Comparison of ENCODE assay signal across 12 mouse cellular contexts in the genomic region with DNA sequence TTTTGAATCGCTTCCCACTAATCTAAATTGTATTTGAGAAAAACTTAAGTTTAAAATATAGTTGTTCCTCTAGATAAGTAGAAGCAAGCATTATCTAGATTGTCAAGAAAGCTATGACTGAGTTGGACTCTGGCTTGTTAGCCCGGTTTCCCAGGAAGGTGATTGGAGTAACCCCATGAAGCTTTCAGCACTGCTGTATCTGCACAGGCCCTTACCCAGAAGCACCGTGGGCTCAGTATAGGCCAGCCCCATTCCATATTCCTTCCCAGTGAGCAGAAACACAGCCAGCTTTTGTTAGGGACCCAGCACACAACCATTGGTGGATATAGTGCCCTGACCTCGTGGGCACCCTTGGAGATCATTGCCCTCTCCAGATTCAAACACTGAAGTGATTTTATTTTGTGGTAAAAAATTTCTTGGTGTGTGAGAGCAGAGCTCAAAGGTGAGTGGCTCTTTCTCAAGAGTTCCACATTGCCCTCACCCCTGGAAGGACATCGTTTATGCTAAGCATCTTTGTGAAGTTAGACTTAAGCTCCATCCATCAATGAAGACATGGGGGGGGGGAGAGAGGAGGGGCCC.
"Had no signal": no experiment of that assay in that cellular context is flagged by ENCODE, and none has a peak within 500 bp of the region (broad histone marks: within the 10 kb centered on the region; RNA-seq: fewer than 3 reads in every experiment).

No protein-coding gene starts in this region.

- H3K36me3 ChIP-seq: kidney, embryonic 15.5 days had no signal

- DNase-seq: layer of hippocampus, postnatal 36 days; lung, adult 2 months; lung, postnatal 14 days; lung, postnatal 4 days; midbrain, embryonic 14.5 days; thymus, adult 18-20 months; thymus, postnatal 36 days had no signal

- H3K4me2 ChIP-seq: kidney, embryonic 15.5 days; liver, embryonic 11.5 days; midbrain, embryonic 11.5 days had no signal

- H3K9me3 ChIP-seq: kidney, embryonic 15.5 days had no signal

- H3K9ac ChIP-seq: kidney, embryonic 15.5 days; liver, embryonic 14.5 days had no signal

- H3K27ac ChIP-seq: kidney, embryonic 15.5 days; left cerebral cortex, adult 2 months; liver, embryonic 14.5 days had no signal

- H3K4me3 ChIP-seq: kidney, embryonic 15.5 days; left cerebral cortex, adult 2 months had no signal

- H3K27me3 ChIP-seq: kidney, embryonic 15.5 days had no signal
